Mouse (Mus musculus) kidney, embryonic 16.5 days (tissue): ENCODE measurements at regions not wholly inside any gene's neighbourhood (a gene's known extent, or its start where the extent isn't known, plus 50 kb on each side); places are given as distances from the start of the nearest gene placed in this dataset.
A peak's percentile ranks its signal among the peaks of the same experiment; 100 is the strongest.

Experiments used
- ATAC-seq: fragments of 200-750 bp; cut with Nextera tagmentation; 2 replicates; pipeline ENCODE4 v1.8.0; 2017; ENCODE audit warnings: moderate TSS enrichment; ENCODE audit not compliant: low FRiP score, low TSS enrichment
- H3K27ac ChIP-seq: fragments of 300-500 bp; sonication (generic); 2 replicates; pipeline ENCODE4 v1.5.1; 2014; ENCODE audit warnings: low read length
- H3K27me3 ChIP-seq: fragments of 300-500 bp; sonication (generic); 2 replicates; pipeline ENCODE4 v1.6.1; 2014; ENCODE audit warnings: low read length, control low read depth, mixed read lengths; ENCODE audit not compliant: insufficient read depth
- H3K36me3 ChIP-seq: fragments of 300-500 bp; sonication (generic); 2 replicates; pipeline ENCODE4 v1.6.1; 2014; ENCODE audit warnings: low read length, control low read depth, mixed read lengths; ENCODE audit not compliant: insufficient read depth
- H3K4me1 ChIP-seq: fragments of 300-500 bp; sonication (generic); 2 replicates; pipeline ENCODE4 v1.6.1; 2014; ENCODE audit warnings: low read length, control low read depth, mixed read lengths; ENCODE audit not compliant: insufficient read depth
- H3K4me2 ChIP-seq: fragments of 300-500 bp; sonication (generic); replicated peaks from 2 replicates; pipeline ENCODE4 v1.6.1; 2014; ENCODE audit warnings: low read depth, low read length
- H3K4me3 ChIP-seq: fragments of 300-500 bp; sonication (generic); 2 replicates; pipeline ENCODE4 v1.5.1; 2014; ENCODE audit warnings: mild to moderate bottlenecking, low read length
- H3K9ac ChIP-seq: fragments of 300-500 bp; sonication (generic); replicated peaks from 2 replicates; pipeline ENCODE4 v1.6.1; 2014; ENCODE audit warnings: low read length
- H3K9me3 ChIP-seq: fragments of 300-500 bp; sonication (generic); 2 replicates; pipeline ENCODE4 v1.6.1; 2016; ENCODE audit warnings: low read length, control low read depth
- WGBS: fragments of 180-500 bp; shearing (Covaris S2); extraction: QIAGEN DNeasy Blood & Tissue Kit; methylation state at CpG from one replicate; pipeline ENCODE4 v1.1.7; 2014; 5-methylcytosine and 5-hydroxymethylcytosine counted together

- WGBS, result 43% methylated on average over 7 of the region's 7 CpGs
Measured at GRCm38 (mm10) chr1:72963449-72963848, 52.3 kb downstream of the Tnp1 start.

GRCm38 (mm10) chr1:72960241-72960653 is 55.5 kb downstream of the Tnp1 start:
- H3K4me3 ChIP-seq, result no peak overlapping the region
- H3K4me2 ChIP-seq, result no peak overlapping the region
- H3K36me3 ChIP-seq, result no peaks in the 10 kb centered on the region
- WGBS, result 19% methylated on average over 4 of the region's 4 CpGs
- H3K27me3 ChIP-seq, result no peaks in the 10 kb centered on the region
- no peak overlapping the region for H3K9ac ChIP-seq
- no peak for ATAC-seq
- no peaks in the 10 kb centered on the region for H3K9me3 ChIP-seq
- peaks cover 7% of the 10 kb centered on the region; the same call in 1 of the 2 replicates for H3K4me1 ChIP-seq
- no peak overlapping the region for H3K27ac ChIP-seq

More at GRCm38 (mm10) chr1:72963449-72963848, 52.3 kb downstream of the Tnp1 start:
- Histone ChIP-seq H3K36me3 (no peaks in the 10 kb centered on the region), H3K27ac (no peak overlapping the region), H3K9me3 (no peaks in the 10 kb centered on the region), H3K27me3 (no peaks in the 10 kb centered on the region), H3K9ac (no peak overlapping the region), H3K4me2 (no peak overlapping the region), H3K4me3 (no peak overlapping the region), H3K4me1 (peaks cover 7% of the 10 kb centered on the region; the same call in 1 of the 2 replicates)
- peak; percentile 76 for ATAC-seq

GRCm38 (mm10) chr1:72955387-72955786 is 60.3 kb downstream of the Tnp1 start:
- Histone ChIP-seq H3K27me3 (no peaks in the 10 kb centered on the region), H3K9me3 (no peaks in the 10 kb centered on the region), H3K36me3 (no peaks in the 10 kb centered on the region), H3K4me3 (no peak overlapping the region), H3K4me2 (no peak overlapping the region), H3K4me1 (no peaks in the 10 kb centered on the region; the same call in 1 of the 2 replicates), H3K27ac (no peak overlapping the region), H3K9ac (no peak overlapping the region)
- 86% methylated on average over 2 of the region's 2 CpGs for WGBS
- ATAC-seq, result no peak

GRCm38 (mm10) chr1:72952896-72953295 is 62.8 kb downstream of the Tnp1 start:
- no peaks in the 10 kb centered on the region; the same call in 1 of the 2 replicates for H3K4me1 ChIP-seq
- H3K27ac ChIP-seq, result no peak overlapping the region
- H3K36me3 ChIP-seq, result no peaks in the 10 kb centered on the region
- H3K27me3 ChIP-seq, result no peaks in the 10 kb centered on the region
- H3K4me3 ChIP-seq, result no peak overlapping the region
- no peak overlapping the region for H3K4me2 ChIP-seq
- H3K9ac ChIP-seq, result no peak overlapping the region
- H3K9me3 ChIP-seq, result no peaks in the 10 kb centered on the region
- peak; percentile 77 for ATAC-seq
- 11% methylated on average over 6 of the region's 6 CpGs for WGBS

GRCm38 (mm10) chr1:72951802-72952201 is 63.9 kb downstream of the Tnp1 start:
- Histone ChIP-seq H3K36me3 (no peaks in the 10 kb centered on the region), H3K27me3 (no peaks in the 10 kb centered on the region), H3K9me3 (no peaks in the 10 kb centered on the region), H3K4me1 (no peaks in the 10 kb centered on the region; the same call in 1 of the 2 replicates), H3K9ac (no peak overlapping the region), H3K4me3 (no peak overlapping the region), H3K4me2 (no peak overlapping the region), H3K27ac (no peak overlapping the region)
- no peak for ATAC-seq
- 70% methylated on average over 7 of the region's 7 CpGs for WGBS

DNA sequence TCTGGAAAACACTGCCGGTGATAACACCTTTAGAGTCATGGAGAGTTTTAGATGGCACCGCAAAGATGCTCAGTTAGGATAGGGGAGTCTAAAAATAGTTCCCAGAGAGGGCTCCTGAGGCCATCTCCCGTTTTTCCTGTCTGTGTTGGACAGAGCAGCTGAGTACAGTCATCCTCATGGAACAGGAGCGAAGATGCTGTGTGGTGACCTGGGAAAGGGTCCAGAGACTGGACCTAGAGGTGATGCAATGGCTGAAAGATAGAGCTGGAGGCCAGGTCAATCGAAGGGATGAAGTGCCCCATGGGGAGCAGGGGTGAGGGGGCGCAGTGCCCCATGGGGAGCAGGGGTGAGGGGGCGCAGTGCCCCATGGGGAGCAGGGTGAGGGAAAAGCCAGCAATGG is 64.3 kb downstream of the Tnp1 start:
- no peaks in the 10 kb centered on the region; the same call in 1 of the 2 replicates for H3K4me1 ChIP-seq
- no peak overlapping the region for H3K4me3 ChIP-seq
- H3K9me3 ChIP-seq, result no peaks in the 10 kb centered on the region
- no peak for ATAC-seq
- no peaks in the 10 kb centered on the region for H3K27me3 ChIP-seq
- no peak overlapping the region for H3K4me2 ChIP-seq
- H3K9ac ChIP-seq, result no peak overlapping the region
- 90% methylated on average over 7 of the region's 7 CpGs for WGBS
- H3K36me3 ChIP-seq, result no peaks in the 10 kb centered on the region
- no peak overlapping the region for H3K27ac ChIP-seq

DNA sequence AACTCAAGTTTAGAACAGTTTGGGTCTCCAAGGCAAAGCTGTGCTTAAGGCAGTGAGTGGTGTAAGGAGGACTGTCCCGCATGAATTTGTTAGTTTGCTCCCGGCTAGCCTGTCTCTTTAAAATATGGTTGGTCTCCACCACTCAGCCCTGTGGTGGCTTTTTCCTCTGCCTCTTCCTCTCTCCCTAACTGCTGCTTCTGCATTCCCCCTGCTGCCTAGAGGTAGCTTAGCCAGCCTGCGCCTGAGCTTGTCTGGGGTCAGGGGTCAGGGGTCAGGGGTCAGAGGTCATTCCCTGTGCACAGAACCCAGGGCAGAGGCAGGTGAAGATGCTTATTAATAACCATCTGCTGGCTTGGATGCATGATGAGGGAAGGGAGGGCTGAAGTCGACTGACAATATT is 69.5 kb downstream of the Tnp1 start:
- Histone ChIP-seq H3K4me3 (no peak overlapping the region), H3K27me3 (no peaks in the 10 kb centered on the region), H3K36me3 (no peaks in the 10 kb centered on the region), H3K4me1 (peaks cover 18% of the 10 kb centered on the region), H3K27ac (no peak overlapping the region), H3K9ac (no peak overlapping the region), H3K9me3 (no peaks in the 10 kb centered on the region), H3K4me2 (peak overlapping the region; percentile 56)
- WGBS, result 19% methylated on average over 4 of the region's 4 CpGs
- ATAC-seq, result peak; percentile 68

GRCm38 (mm10) chr1:72945750-72946102 is 70.0 kb downstream of the Tnp1 start:
- no peaks in the 10 kb centered on the region for H3K27me3 ChIP-seq
- peak overlapping the region; percentile 24 for H3K4me3 ChIP-seq
- no peak overlapping the region for H3K27ac ChIP-seq
- WGBS, result 12% methylated on average over 9 of the region's 9 CpGs
- no peak overlapping the region for H3K9ac ChIP-seq
- peaks cover 18% of the 10 kb centered on the region for H3K4me1 ChIP-seq
- H3K36me3 ChIP-seq, result no peaks in the 10 kb centered on the region
- no peaks in the 10 kb centered on the region for H3K9me3 ChIP-seq
- 0 out of 2 replicates have a peak, but pooled peaks have one; percentile 36 for ATAC-seq
- peak overlapping the region; percentile 56 for H3K4me2 ChIP-seq

DNA sequence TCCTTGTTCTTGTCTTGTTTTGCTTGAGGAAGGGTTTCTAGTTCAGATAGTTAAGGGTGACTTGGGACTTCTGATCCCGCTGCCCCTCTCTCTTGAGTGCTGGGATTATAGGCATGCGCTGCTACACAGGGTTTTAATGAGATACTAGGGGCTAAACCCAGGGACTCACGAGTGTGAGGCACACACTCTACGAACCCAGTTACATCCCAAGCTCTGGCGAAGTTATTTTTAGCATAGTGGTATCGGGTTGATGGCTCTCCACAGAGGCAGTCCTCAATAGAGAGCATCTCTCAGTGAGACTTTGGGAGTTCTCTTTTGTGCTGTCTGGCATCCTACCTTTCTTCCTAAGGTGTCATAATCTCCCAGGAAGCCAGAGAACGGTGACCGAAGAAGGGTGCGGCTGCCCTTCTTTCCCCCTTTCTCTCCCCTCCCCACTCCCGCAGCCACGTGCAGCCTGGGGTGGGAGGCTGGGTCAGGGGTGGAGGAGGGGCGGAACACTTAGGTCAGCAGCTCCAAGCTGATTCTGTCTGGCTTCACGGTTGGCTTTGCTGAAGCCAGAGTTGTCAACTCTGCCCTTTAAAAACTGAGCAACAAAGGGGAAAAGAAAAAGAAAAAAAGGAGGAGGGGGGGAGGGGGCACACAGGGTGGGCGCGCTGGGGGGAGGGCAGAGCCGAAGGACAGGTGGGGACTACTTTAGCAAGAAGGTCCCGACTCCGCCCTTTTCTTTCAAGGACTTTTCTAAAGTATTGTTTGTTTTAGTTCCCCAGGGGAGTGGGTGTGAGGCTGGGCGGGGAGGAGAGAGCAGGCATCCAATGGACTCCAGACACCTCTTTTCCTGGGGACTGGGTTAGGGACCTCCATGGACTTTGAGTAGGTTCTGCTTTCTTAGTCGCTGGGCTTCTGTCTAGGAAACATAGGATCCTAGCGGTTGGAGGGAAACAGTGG is 70.4 kb upstream of the Igfbp5 start:
- peak overlapping the region; percentile 56 for H3K4me2 ChIP-seq
- H3K27me3 ChIP-seq, result no peaks in the 10 kb centered on the region
- peak; percentile 63 for ATAC-seq
- H3K36me3 ChIP-seq, result no peaks in the 10 kb centered on the region
- H3K27ac ChIP-seq, result peak overlapping the region; percentile 9; the same call in 1 of the 2 replicates
- H3K4me1 ChIP-seq, result peaks cover 18% of the 10 kb centered on the region
- 10% methylated on average over 21 of the region's 21 CpGs for WGBS
- peak overlapping the region; percentile 24 for H3K4me3 ChIP-seq
- H3K9me3 ChIP-seq, result no peaks in the 10 kb centered on the region
- H3K9ac ChIP-seq, result peak overlapping the region; percentile 46; the same call in 1 of the 2 replicates

GRCm38 (mm10) chr1:72944221-72944620 is 69.5 kb upstream of the Igfbp5 start:
- Histone ChIP-seq H3K27ac (no peak overlapping the region), H3K4me3 (no peak overlapping the region), H3K9ac (no peak overlapping the region), H3K36me3 (no peaks in the 10 kb centered on the region), H3K27me3 (no peaks in the 10 kb centered on the region), H3K9me3 (no peaks in the 10 kb centered on the region), H3K4me2 (no peak overlapping the region), H3K4me1 (peaks cover 18% of the 10 kb centered on the region)
- WGBS, result 38% methylated on average over 3 of the region's 3 CpGs
- ATAC-seq, result no peak
